Mouse (Mus musculus): Measurements from ENCODE around the gene Aim2.
"Not testable (repeated sequence)": the region's sequence is repeated elsewhere in the genome, so short reads cannot be mapped to it uniquely, and the experiment has no call there.

Gene Aim2

DNA sequence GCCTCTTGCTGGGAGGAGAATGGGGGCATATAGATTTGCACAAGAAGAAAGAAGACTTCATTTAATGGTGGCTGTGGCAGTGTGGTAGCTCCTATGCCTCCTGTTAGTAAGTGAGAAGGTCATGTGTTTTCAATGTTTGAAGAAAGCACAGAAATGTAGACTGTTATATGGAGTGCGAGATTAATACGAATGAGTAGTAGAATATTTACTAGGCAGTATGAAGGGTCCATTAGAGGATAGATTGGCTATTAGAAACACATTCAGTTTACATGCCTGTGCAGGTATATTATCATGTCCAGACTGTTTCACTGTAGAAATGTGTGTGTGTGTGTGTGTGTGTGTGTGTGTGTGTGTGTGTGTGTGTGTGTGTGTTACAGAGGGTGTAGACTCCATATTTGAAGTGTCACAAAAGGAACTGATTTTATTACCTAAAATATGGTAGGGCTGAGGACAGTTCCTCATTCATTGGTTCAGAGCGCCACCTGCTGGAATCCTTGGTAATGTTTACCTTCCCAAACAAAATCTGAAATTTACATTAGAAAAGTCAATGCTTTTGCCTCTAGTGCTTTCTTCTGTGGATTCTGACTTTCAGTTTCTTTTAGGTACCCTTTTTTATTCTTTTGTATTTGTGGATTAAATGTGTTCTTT, 47.8 kb downstream of the Aim2 start:
- peak; percentile 63 for DNase-seq

DNA sequence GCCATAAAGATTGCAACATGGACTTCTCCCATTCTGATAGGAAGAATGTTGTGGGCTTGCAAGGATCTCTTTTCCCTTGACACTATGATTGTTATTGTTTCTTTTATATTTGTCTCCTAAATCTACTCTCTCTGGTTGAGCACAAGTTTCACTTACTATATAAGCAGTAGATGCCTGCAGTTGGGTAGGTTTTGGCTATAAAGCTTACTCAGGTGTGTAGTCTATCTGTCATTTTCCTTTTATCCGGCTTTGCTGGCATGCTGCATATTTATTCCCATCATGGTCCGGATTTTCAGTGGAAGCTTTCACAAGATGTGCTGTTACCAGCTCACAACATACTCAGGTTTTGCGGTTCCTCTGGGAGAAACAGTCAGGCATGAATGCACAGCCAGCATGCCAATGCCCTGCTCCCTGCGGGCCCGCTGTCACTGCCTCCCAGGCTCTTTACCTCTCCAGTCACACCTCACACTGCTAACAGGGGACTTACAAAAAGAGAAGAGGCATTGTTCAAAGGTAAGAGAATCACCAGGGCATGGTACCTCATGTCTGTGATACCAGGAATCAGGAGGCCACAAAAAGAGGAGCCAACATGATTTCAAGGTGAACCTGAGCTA, 54.1 kb downstream of the Aim2 start:
- no peak for DNase-seq

DNA sequence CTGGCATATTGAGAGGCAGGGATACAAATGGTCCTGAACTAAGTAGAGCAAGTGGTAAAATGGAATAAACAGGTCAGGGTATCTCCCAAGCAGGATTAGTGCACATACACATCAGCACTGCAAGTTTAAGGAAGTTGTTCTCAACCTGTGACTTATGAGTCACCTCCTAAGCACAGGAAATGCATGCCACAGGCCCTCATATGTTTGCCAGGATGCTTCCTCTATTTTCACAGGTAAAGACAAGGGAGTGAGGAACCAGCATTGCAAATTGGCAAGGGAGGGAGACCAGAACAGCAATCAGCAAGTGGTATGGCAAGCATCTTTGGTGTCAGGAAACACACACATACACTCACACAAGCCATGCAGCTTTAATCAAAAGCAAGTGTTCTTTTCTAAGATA, 58.4 kb downstream of the Aim2 start:
- no peak for DNase-seq

DNA sequence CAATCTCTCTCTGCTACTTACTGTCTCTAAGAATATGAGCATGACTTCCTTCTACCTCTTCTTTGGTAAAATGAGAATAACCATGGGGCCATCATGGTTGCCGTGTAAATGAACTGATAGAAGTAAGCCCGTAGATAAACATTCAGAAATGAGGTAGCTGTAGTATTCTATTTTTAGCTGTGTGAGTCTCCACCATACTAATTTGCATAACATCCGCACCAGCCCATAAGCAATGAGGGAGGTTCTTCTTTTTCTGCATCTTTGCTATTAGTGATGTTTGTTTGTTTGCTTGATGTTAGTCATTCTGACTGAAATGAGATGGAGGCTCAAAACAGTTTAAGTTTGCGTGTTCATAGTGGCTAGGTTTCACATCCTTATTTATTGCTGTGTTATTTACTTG, 61.2 kb downstream of the Aim2 start:
- no peak for DNase-seq

DNA sequence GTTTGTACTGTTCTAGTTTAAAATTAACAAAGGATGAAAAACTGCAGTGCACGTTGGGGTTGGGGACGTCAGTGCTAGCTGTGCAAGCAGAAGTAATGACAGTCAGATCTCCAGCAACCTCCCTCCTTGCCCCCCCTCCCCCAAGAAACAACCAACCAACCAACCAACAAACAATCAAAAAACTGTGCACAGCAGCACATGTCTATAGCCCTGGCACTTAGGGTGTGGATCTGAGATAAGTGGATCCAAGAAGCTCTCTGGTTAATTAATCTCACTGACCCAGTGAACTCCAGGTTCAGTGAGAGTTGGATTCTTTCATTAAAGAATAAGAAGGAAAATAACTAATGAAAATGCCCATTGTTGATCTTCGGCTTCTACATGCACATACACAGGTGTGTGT, 64.0 kb downstream of the Aim2 start:
- no peak for DNase-seq

DNA sequence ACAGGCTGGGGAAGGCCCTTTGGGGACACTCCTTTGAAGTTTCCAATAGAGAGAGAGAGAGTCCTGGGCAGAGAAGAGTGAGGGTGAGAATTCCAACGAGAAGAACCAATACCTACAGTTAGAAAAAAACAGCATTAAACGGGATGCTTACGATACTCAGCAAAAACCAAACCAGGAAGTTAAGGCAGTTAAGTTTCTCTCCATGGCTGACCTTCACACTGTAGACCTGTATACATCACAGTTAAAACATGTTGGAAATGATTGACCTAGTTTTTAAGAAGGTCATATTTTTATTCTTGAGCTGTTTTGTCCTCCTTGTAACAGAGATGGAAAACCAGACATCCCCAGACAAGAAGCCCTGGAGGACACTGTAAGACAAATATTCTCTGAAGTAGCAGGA, 67.8 kb downstream of the Aim2 start:
- no peak for DNase-seq

DNA sequence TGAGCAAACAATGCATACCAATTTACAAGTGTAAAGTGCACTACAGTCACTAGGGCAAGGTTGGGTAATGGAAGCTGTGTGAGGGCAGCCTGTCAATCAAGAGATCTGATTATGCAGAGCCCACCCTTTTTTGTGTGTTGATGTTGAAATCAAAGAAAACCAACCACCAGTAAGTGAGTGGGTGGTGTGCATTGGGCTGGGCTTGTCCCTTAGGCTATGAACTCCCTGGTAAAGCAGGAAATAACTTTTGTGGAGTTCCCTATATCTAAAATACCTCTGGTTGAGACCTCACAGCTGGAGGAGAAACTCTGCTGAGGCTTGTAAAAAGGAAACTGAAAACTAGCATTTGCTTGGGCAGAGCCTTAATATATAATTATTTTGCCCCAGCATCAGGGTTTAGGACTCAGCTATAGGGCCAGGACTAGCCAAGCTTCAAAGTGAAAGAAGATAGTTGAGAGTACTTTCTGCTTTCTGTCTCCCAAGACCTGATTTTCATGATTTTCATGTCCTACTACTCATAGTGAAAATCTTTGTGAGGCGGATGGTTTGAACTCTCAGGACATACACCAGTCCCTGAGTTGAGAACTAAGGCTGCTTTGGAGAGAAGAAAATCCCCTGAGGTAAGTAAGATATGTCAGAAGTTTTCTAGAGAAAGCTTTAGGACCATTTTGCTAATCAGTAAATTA, 68.4 kb downstream of the Aim2 start:
- DNase-seq = no peak

DNA sequence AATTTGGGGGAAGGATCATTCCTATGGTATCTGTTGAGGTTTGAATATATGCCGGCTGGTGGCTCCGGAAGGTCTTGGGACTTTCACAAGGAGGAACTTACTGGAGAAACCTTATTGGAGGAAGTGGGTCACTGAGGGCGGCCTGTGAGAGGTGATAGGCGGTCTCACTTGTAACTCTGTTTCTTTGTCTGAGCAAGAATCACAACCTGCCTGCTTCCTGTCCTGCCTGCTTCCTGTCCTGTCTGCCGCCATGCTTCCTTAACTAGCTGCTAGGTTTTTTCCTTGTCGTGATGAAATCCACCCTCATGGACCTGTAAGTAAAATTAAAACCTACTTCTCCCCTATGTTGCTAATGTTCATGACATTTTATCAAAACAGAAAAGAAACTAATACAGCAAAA, 69.7 kb downstream of the Aim2 start:
- DNase-seq = peak; percentile 23

DNA sequence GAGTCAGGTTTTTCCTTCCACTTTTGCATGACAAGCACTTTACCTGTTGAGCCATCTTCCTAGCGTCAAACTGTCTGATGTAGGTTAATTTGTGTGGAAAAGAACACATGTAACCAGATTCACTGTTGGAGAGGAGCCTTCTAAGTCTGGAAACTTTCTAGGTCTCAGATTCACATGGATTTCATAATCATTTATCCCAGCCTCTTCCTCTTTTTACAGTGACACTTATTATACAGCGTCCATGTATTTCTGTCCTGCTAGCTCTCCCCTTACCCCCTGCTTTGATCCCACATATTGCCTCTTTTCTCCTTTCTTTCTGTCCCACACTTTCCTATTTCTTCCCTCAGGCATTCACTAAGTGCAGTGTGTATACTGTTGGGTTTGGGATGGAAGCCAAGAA, 75.7 kb downstream of the Aim2 start:
- no peak for DNase-seq

DNA sequence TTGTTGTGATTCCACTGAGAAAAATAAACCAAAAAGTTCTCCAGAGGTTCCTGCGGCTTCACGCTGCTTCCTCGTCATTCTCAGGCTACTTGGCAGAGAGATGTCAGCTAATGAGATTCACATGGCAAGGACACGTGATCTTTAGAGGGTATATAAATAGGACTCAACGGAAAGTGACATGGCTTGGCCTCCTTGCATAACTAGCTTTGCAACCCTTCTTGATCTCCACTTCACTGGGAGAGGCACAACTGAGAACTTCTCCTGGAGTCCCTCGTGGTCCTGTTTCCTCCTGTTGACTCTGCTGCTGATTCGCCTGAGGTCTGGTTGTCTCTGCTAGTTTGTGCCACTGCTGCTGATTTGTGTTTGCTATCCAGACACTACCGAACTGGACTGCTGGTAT, 76.7 kb downstream of the Aim2 start:
- no peak for DNase-seq

DNA sequence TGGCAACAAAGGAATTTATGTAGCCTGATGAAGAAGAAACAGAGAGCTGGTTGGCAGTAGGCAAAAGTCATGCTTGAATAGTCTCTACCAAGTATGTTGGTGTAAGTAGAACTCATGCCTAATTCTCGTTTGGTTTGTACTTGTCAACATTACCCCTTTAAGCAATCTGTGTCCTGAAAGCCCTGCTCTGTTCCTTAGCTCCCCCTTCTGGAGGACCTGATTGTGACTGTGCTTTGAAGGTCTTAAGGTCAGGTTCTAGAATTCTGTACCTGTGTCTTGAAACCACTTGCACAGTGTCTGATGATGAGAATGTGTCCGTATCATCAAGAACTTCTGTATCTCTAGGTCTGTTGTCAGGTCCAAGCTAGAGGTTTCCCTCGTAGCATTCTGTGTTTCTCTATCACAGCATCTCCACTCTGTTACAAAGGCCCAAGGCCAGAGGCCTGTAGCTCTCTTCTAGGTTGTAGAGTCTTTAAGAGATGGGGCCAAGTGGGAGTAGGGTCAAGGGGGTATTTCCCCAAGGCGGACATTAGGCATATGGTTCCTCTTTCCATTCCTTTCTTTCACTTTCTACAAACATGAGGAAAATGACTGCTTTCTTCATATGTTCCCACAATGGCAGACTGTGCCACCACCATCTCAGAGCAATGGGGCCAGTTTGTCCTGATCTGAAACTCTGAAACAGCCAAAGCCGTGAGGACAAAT, 79.5 kb downstream of the Aim2 start:
- DNase-seq = peak; percentile 20

DNA sequence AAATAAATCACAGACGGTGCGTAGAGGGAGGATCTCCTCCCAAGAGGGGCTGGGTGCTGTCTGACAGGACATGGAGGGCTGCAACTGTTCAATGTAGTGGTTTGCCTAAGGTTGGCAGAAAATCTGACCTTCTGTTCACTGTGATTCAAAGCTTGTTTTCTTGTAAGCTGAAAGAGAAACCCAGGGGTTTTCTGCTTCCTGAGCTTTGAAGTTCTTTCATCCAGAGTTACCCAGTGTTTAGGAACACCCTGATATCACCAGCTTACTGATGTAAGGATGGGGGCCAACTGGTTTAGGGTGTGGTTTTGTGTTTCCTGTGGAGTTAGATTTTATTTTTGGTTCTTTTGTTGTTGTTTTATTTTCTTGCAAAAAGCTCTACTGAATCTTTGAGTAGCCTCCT, 81.7 kb downstream of the Aim2 start:
- DNase-seq = peak; percentile 7

DNA sequence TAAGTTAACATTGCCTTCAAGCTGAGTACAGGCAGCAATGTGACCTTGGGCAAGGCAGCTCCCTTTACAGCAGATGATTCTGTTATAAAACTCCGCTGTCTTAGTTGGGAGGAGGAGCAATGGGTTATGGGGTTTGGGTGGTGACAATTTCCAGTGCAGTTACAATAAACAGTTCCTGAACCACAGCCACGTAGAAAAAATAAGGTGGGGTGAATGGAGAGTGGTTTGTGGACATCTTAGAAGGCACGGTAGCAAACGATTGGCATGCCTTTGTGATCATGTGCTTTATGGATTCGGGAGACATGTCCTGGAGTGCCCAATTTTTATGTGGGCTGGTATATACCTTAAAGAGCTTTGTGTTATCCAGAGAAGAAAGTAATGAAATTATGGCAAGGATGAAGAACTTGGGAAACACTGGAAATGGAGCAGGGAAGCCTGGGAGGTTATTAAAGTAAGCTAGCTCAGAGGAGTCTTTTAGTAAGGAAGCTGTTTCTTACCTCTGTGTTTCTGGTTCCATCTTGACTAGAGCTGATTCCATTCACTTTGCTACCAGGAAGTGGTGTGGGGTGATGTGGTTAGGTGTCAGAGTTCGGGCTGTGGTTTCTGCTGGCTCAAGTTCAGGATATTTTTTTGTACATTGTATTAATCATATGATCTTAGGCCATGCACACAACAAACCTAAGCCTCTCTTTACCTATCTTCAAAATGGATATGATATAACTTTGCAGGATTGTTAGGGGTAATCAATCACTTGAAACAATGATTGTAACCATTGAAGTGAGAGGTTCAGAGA, 86.7 kb downstream of the Aim2 start:
- peak; percentile 35 for DNase-seq

DNA sequence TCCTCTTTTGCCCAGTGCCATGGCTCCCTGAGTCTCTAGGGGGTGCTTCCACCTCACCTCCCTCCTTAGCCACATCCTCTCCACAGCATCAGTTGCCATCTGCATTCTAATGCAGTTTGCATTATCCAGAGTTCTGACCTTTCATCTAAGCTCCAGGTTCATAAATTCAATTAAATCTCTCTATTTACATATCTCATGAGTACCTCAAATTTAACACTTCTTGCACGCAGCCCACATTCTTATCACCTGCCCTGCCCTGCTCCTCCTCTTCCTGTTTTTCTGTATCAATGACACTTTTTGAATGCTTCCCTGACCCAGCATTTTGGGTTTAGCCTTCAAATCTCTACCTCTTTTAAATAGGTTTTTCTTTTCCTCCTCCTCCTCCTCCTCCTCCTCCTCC, 90.0 kb downstream of the Aim2 start:
- DNase-seq = peak; percentile 31

DNA sequence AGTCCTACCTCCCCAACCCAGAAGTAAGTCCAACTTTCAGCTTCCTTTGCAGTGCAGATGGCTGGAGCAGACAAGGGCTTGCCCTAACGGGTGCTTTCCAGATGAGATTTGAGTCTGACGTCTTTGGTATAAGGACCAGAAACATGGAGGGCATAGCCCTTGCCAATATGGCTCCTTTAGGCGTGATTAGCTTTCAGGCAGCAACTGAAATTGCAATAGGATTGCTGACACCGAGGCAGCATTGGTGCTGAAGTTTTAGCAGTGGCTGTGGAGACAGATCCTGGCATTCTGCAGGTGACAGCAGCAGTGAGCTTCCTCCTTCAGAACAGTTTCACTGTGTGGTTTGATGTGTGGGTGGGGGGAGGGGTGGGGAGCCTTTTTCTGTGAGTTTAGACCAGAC, 90.5 kb downstream of the Aim2 start:
- DNase-seq = peak; percentile 56

DNA sequence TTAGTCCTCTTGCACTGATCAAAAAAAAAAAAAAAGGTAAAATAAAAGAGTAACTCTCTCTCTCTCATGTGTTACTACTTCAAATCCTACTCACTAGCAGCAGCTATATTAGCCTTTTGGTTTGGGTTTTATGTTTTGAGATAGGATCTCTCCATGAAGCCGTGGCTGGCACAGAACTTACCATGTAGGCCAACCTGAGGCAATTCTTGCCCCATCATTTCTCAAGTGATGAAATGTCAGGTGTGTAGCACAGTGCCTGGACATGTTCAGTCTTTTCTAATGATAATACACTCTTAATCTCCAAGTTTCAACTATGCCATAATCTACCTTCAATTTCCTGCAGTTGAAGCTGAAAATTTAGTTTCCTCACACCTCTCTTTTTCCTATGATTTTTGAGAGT, 92.4 kb downstream of the Aim2 start:
- DNase-seq = no peak

DNA sequence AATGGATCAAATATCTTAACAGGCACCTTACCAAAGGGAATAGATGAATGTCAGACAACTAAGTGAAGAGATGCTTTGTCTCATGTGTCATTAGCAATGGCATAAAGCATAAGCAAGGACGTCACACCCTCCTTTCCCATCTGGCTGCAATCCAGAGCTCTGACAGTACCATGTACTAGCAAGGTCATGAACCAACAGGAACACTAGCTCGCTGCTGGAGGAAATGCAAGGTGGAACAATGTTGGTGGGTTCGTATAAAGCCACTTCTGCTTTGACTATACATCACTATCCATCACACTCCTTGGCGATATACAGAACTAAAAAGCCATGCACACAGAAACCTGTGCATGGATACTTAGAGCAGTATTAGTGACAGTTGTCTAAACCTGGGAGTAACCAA, 96.4 kb downstream of the Aim2 start:
- DNase-seq = no peak

DNA sequence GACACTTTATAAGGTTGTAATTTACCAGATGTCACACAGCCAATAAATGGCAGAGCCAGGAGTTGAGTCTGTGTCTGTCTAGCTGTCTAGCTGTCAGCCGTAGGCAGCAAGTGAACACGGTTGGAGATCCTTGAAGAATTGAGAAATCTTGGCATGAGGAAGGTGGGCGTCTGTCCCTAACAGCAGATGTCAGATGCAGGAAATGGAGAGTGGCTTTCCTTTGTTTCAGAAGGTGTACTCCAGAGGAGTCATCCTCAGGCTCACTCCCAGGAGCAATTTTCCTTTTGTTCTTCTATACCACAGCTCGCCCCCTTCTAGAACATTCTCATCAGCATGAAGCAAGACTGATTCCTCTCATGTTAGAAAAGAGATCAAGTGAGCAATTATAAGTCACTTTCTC, 99.9 kb downstream of the Aim2 start:
- DNase-seq = no peak

DNA sequence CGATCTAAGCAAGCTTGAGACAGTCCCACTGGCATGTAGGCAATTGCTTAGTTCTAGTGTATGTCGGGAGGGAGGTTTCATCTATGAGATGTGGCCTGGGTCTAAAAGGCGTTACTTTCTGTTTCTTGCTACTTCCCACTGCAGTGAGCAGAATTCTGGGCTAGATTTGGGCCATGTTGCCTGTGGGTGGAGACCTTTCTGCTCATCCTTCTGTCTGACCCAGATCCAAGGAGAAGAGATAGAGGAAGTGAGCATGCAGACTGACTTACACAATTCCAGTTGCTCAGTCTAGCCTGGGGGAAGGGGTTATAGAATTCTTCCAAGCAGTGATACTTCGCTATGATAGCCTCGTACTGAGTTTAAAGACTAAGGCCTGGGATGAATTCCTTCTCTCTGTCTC, 101.0 kb downstream of the Aim2 start:
- no peak for DNase-seq

DNA sequence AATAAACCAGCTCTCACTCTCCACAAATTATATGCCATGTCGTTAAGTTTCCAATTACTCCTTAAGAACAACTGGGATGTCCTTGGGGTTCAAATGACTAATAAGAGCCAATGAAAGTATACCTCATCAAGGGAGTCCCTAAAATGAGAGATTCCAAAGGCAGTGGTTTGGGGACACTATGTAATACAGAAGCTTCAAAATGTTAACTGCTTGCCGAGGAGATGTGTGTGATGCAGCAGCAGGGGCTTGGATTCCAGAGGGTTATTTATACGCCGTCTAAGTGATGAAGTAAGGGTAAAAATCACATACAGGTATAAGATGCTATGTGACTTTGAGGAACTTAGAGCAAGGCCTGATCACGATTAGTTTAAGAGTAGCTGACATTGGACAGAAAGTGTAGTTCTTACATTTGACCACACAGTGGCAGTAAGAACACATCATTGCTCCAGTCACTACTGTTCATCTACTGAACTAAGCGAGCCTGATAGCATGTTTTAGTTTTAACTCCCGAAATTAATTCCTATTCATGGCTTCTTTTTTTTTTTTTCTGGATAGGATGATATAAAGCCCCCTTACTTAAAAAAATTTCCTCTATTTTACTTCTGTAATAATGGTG, 105.6 kb downstream of the Aim2 start:
- DNase-seq = peak; percentile 40

DNA sequence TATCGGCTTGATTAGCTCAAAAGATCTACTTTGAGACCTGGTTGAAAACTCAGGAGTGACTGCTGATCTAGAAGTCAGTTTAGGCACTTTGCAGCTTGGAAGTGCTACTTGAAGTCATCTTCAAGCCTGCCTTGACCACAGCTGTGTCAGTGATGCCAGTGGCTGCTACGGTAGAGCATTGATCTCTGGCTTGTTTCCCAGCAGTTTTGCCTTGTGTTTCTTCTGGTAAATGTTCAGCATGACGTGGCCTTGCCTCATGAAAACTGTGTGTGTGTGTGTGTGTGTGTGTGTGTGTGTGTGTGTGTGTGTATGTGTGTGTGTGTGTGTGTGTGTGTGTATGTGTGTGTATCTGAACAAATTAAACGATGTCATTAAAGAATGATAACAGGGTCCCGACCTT, 106.1 kb downstream of the Aim2 start:
- DNase-seq = no peak

DNA sequence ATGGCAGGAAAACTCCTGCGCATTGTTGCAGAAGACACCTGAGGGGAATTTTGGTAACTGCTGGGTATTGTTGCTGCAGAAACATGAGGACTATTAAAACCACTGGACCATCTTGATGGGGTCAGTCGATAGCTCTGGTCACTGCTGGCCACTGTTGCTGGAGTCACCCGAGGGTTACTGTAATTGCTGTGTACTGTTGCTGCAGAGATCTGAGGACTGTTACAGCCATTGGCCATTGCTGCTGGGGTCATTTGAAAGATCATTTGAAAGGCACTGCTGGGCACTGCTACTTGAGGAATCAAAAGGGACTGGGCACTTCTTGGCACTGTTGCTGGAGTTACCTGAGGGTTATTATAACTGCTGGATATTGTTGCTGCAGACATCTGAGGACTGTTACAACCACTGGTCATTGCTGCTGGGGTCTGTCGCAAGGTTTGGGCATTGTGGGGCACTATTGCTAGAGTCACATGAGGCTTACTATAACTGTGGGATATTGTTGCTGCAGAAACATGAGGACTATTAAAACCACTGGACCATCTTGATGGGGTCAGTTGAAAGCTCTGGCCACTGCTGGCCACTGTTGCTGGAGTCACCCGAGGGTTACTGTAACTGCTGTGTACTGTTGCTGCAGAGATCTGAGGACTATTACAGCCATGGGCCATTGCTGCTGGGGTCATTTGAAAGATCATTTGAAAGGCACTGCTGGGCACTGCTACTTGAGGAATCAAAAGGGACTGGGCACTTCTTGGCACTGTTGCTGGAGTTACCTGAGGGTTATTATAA, 129.9 kb downstream of the Aim2 start:
- DNase-seq = not testable (repeated sequence)

All from thymus, postnatal 14 days (tissue).